ENCODE assay signal across 8 mouse cellular contexts in genomic region chr6:54034471-54034870, GRCm38 (mm10). TPM values are rescaled to one million over a fixed set of nuclear protein-coding genes. Genes with fewer than 3 reads are reported as not detected.
DNase-seq lines count a peak whose midpoint lies in the region; ATAC-seq and TF ChIP-seq lines count a peak whose summit lies in the region.

No protein-coding gene starts in this region.

- no peak for TF ChIP-seq EP300 in stomach, postnatal 0 days (optimal IDR thresholded peaks at IDR 0.05)

- TF ChIP-seq CTCF in stomach, postnatal 0 days (IDR thresholded peaks at IDR 0.05; ENCODE audit: low read depth), result peak; percentile 92

- H3K9ac ChIP-seq in embryonic facial prominence, embryonic 15.5 days, result no peak overlapping the region
- peak overlapping the region; percentile 28; the same call in 1 of the 2 replicates for H3K9ac ChIP-seq in heart, embryonic 14.5 days (ENCODE audit: low read length)
- H3K9ac ChIP-seq in liver, embryonic 16.5 days (ENCODE audit: low read depth, low read length), result no peak overlapping the region
- 0 out of 2 replicates have a peak overlapping the region, but pooled peaks have one; percentile 33 for H3K9ac ChIP-seq in neural tube, embryonic 12.5 days
- H3K9ac ChIP-seq in stomach, postnatal 0 days (ENCODE audit: low read length), result no peak overlapping the region

- peaks cover 8% of the 10 kb centered on the region for H3K27me3 ChIP-seq in embryonic facial prominence, embryonic 15.5 days
- H3K27me3 ChIP-seq in heart, embryonic 14.5 days (ENCODE audit: control insufficient read depth, insufficient read depth, low read length), result peaks cover 12% of the 10 kb centered on the region
- H3K27me3 ChIP-seq in liver, embryonic 16.5 days (ENCODE audit: control insufficient read depth, insufficient read depth, low read depth, low read length), result peaks cover 17% of the 10 kb centered on the region
- H3K27me3 ChIP-seq in neural tube, embryonic 12.5 days (replicated peaks), result peaks cover 3% of the 10 kb centered on the region; the same call in 1 of the 2 replicates
- H3K27me3 ChIP-seq in stomach, postnatal 0 days (ENCODE audit: control insufficient read depth, insufficient read depth, low read length), result no peaks in the 10 kb centered on the region

- no peaks in the 10 kb centered on the region for H3K36me3 ChIP-seq in embryonic facial prominence, embryonic 15.5 days
- no peaks in the 10 kb centered on the region for H3K36me3 ChIP-seq in heart, embryonic 14.5 days (ENCODE audit: control insufficient read depth, insufficient read depth, low read length)
- H3K36me3 ChIP-seq in liver, embryonic 16.5 days (ENCODE audit: control insufficient read depth, insufficient read depth), result no peaks in the 10 kb centered on the region
- H3K36me3 ChIP-seq in neural tube, embryonic 12.5 days, result no peaks in the 10 kb centered on the region
- H3K36me3 ChIP-seq in stomach, postnatal 0 days (ENCODE audit: control insufficient read depth, insufficient read depth, low read length), result no peaks in the 10 kb centered on the region

- H3K9me3 ChIP-seq in embryonic facial prominence, embryonic 15.5 days (replicated peaks), result no peaks in the 10 kb centered on the region
- H3K9me3 ChIP-seq in heart, embryonic 14.5 days (ENCODE audit: control insufficient read depth, low read length), result no peaks in the 10 kb centered on the region
- H3K9me3 ChIP-seq in liver, embryonic 16.5 days (replicated peaks; ENCODE audit: control insufficient read depth, low read length), result no peaks in the 10 kb centered on the region
- H3K9me3 ChIP-seq in neural tube, embryonic 12.5 days, result no peaks in the 10 kb centered on the region
- no peaks in the 10 kb centered on the region for H3K9me3 ChIP-seq in stomach, postnatal 0 days (ENCODE audit: control insufficient read depth, low read length)

- WGBS in embryonic facial prominence, embryonic 15.5 days, result 2% methylated on average over 9 of the region's 9 CpGs
- WGBS in heart, embryonic 14.5 days, result 3% methylated on average over 9 of the region's 9 CpGs
- WGBS in liver, embryonic 16.5 days (ENCODE audit: insufficient replicate concordance), result 3% methylated on average over 9 of the region's 9 CpGs
- WGBS in neural tube, embryonic 12.5 days, result under 1% methylated on average over 9 of the region's 9 CpGs
- WGBS in stomach, postnatal 0 days, result 2% methylated on average over 9 of the region's 9 CpGs

- H3K27ac ChIP-seq in embryonic facial prominence, embryonic 15.5 days (replicated peaks), result no peak overlapping the region
- H3K27ac ChIP-seq in heart, embryonic 14.5 days (replicated peaks in 1 of 2; ENCODE audit: control insufficient read depth in 1 of 2, insufficient read depth in 1 of 2, low read depth in 2 of 2, low read length in 2 of 2), result no peak overlapping the region
- no peak overlapping the region for H3K27ac ChIP-seq in liver, embryonic 16.5 days (ENCODE audit: low read length)
- H3K27ac ChIP-seq in neural tube, embryonic 12.5 days, result peak overlapping the region; percentile 66
- no peak overlapping the region for H3K27ac ChIP-seq in stomach, postnatal 0 days (replicated peaks)

- DNase-seq in left cerebral cortex, adult 18-20 months (ENCODE audit: low spot score in 2 of 2), result peak; percentile 57 to 77
- DNase-seq in left cerebral cortex, adult 11 months (ENCODE audit: low spot score), result no peak
- DNase-seq in kidney, postnatal 10 days, result peak; percentile 89
- DNase-seq in stomach, postnatal 0 days (ENCODE audit: low spot score), result peak; percentile 88

- peak overlapping the region; percentile 24; the same call in 1 of the 2 replicates for H3K4me3 ChIP-seq in embryonic facial prominence, embryonic 15.5 days (replicated peaks)
- H3K4me3 ChIP-seq in heart, embryonic 14.5 days (ENCODE audit: control insufficient read depth in 1 of 2, insufficient read depth in 1 of 2, low read depth in 1 of 2, low read length in 2 of 2), result 0 out of 4 replicates have a peak overlapping the region, but pooled peaks of 1 of the 2 experiments have one; percentile 23
- H3K4me3 ChIP-seq in liver, embryonic 16.5 days (ENCODE audit: low read depth, low read length), result no peak overlapping the region
- H3K4me3 ChIP-seq in neural tube, embryonic 12.5 days, result no peak overlapping the region
- H3K4me3 ChIP-seq in stomach, postnatal 0 days (ENCODE audit: low read depth, low read length), result no peak overlapping the region

- ATAC-seq in embryonic facial prominence, embryonic 15.5 days (ENCODE audit: insufficient number of reproducible peaks, low FRiP score, low TSS enrichment, low read depth), result peak; percentile 63; the same call in 1 of the 2 replicates
- ATAC-seq in heart, embryonic 14.5 days (ENCODE audit: insufficient number of reproducible peaks, insufficient read depth, low FRiP score, low read depth), result no peak
- no peak; the same call in 1 of the 2 replicates for ATAC-seq in liver, embryonic 16.5 days (ENCODE audit: low read depth)
- ATAC-seq in neural tube, embryonic 12.5 days (ENCODE audit: low FRiP score, low read depth), result peak; percentile 66
- peak; percentile 79 for ATAC-seq in stomach, postnatal 0 days (ENCODE audit: low FRiP score, low TSS enrichment)

- peak overlapping the region; percentile 47 for H3K4me2 ChIP-seq in embryonic facial prominence, embryonic 15.5 days (replicated peaks)
- peak overlapping the region; percentile 52 for H3K4me2 ChIP-seq in heart, embryonic 14.5 days (ENCODE audit: low read length)
- H3K4me2 ChIP-seq in liver, embryonic 16.5 days (ENCODE audit: low read depth, low read length), result peak overlapping the region; percentile 32; the same call in 1 of the 2 replicates
- peak overlapping the region; percentile 41 for H3K4me2 ChIP-seq in neural tube, embryonic 12.5 days (replicated peaks)
- H3K4me2 ChIP-seq in stomach, postnatal 0 days (replicated peaks; ENCODE audit: low read depth), result no peak overlapping the region

- peaks cover 4% of the 10 kb centered on the region; the same call in 1 of the 2 replicates for H3K4me1 ChIP-seq in embryonic facial prominence, embryonic 15.5 days
- peaks cover 2 to 5% of the 10 kb centered on the region in 2 experiments; a peak in 3 of 4 replicates for H3K4me1 ChIP-seq in heart, embryonic 14.5 days (ENCODE audit: control insufficient read depth in 2 of 2, insufficient read depth in 2 of 2, low read length in 2 of 2)
- peaks cover 5% of the 10 kb centered on the region for H3K4me1 ChIP-seq in liver, embryonic 16.5 days (ENCODE audit: control insufficient read depth, low read depth, low read length)
- H3K4me1 ChIP-seq in neural tube, embryonic 12.5 days, result peaks cover 5% of the 10 kb centered on the region; the same call in 1 of the 2 replicates
- no peaks in the 10 kb centered on the region for H3K4me1 ChIP-seq in stomach, postnatal 0 days (replicated peaks; ENCODE audit: control insufficient read depth, insufficient read depth)

RNA-seq across cellular contexts. Expression of gene Chn2, which starts 4.9 kb away (rescaled TPM):
- total RNA-seq in left cerebral cortex, adult 18-20 months (2021), result 10 to 100 TPM; 39.0 to 40.2 TPM
- 11.1 and 12.2 TPM in 2 replicates for polyA plus RNA-seq in embryonic facial prominence, embryonic 15.5 days (2015; fragmentation: Nextera tagmentation; extraction: Ambion mirVana)
- polyA plus RNA-seq in heart, embryonic 14.5 days (2014; fragmentation: Nextera tagmentation; extraction: Ambion mirVana), result 7.1 and 8.4 TPM in 2 replicates
- polyA plus RNA-seq in liver, embryonic 16.5 days (2015; fragmentation: Nextera tagmentation; extraction: Ambion mirVana), result 3.9 and 4.2 TPM in 2 replicates
- 18.9 and 24.3 TPM in 2 replicates for polyA plus RNA-seq in neural tube, embryonic 12.5 days (2016; fragmentation: Nextera tagmentation; extraction: Ambion mirVana)
- 19.1 and 21.7 TPM in 2 replicates for polyA plus RNA-seq in stomach, postnatal 0 days (2015; fragmentation: Nextera tagmentation; extraction: Ambion mirVana)

RNA-seq across cellular contexts. Expression of gene Cpvl, which starts 56.0 kb away (rescaled TPM):
- total RNA-seq in left cerebral cortex, adult 18-20 months (2021), result not detected
- polyA plus RNA-seq in embryonic facial prominence, embryonic 15.5 days (2015; fragmentation: Nextera tagmentation; extraction: Ambion mirVana), result not detected in 2 replicates
- not detected in 2 replicates for polyA plus RNA-seq in heart, embryonic 14.5 days (2014; fragmentation: Nextera tagmentation; extraction: Ambion mirVana)
- polyA plus RNA-seq in liver, embryonic 16.5 days (2015; fragmentation: Nextera tagmentation; extraction: Ambion mirVana), result not detected in 2 replicates
- not detected in 2 replicates for polyA plus RNA-seq in neural tube, embryonic 12.5 days (2016; fragmentation: Nextera tagmentation; extraction: Ambion mirVana)
- polyA plus RNA-seq in stomach, postnatal 0 days (2015; fragmentation: Nextera tagmentation; extraction: Ambion mirVana), result 0.06 and 0.15 TPM in 2 replicates

Comparison
In these comparisons a context has a peak if more than half of its experiments do, and no peak if none do; other contexts are left out.
1. ATAC-seq: peak in embryonic facial prominence, embryonic 15.5 days (single experiment), neural tube, embryonic 12.5 days (single experiment) and stomach, postnatal 0 days (single experiment); none in heart, embryonic 14.5 days (single experiment) and liver, embryonic 16.5 days (single experiment).
2. H3K9ac ChIP-seq: peak in heart, embryonic 14.5 days (single experiment) and neural tube, embryonic 12.5 days (single experiment); none in embryonic facial prominence, embryonic 15.5 days (single experiment), liver, embryonic 16.5 days (single experiment) and stomach, postnatal 0 days (single experiment).